Mouse (Mus musculus) cerebellum, postnatal 4 days (tissue): ENCODE measurements at regions not wholly inside any gene's neighbourhood (a gene's known extent, or its start where the extent isn't known, plus 50 kb on each side); places are given as distances from the start of the nearest gene placed in this dataset.

Source experiments
- DNase-seq, 2 experiments: peaks; one replicate each; pipeline ENCODE4 v3.0.0; 2022; ENCODE audit warnings: low spot score in 2 of 2, mixed read lengths in 1 of 2

DNA sequence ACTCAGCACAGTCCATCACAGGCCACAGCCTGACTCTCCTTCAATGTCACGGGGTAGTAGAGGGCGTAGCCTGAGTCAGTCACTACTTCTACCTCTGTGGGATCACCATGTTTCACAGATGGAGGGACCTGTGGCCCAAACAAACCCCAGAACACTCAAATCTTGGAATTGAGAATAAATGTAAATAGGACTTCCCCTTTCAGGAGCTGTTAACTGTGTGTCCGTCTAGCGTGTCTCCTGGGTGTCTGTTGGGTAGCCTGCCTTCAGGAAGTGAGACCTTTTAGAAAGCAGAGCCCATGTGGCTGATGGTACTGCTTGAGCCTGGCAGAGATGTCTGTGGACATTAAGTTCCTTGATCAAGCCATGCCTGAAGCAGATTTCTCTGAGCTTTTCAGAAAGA lies 87.4 kb upstream of the Smim23 start:
- no peak for DNase-seq

DNA sequence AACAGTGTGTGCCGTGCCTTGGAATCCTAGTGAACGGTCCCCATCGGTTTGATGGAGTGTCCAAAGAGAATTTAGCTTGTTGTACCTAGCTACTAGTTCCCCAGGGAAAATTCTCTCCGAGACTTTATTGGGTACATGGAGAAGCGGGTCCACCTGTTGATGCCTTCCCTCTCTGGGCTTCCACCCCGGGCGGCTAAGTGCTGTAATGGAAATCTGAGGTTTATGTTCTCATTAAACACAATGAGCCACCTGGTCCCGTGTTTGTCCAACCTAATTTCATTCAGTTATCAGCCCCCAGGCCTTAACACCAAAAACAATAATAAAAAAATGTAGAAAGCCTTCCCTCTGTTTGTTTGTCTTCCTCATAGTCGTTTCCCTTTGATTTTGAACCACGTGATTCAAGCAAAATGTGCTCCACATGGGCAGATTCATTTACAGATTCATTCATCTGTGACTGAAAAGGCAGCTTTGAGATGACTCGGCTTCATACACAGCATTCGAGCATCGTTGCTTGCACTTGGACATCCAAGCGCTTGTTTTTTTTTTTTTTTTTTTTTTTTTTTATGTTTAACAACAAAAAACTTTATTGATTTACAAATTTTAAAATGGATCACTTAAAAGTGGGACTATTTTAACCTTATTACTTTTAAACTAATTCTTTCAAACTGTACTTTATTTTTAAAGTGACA lies 84.5 kb upstream of the Smim23 start:
- DNase-seq: no peak

DNA sequence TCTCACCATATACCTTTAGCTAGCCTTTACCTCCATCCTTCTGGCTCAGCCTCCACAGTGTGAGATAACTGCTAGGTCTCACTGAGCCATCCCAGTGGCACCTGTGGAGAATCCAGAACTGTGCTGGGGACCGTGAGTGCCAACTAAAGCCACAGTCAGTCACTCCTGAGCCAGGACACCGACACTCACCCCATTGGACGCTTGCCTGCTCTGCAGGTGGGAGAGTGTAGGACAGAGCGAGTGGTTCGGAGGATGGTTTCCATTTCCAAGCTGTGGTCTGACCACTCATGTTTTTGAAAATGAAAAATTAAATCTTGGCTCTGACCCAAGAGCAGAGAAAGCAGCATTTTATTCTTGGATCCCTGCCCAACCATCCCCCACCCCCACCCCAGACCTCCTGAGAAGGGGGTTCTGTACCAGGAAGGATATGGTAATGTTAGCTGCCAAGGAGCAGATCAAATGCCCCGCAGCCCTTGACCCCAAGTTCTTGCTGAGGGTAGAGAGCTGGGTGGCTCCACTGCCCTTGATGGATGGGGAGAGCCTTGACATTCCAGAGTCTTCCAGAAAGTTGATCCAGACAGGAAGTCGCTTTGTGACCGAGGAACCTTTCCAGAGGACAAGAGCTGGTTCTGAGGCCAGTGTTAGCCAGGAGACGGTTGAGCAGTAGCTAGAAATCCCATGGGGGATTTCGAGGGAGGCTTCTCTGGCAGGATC lies 83.3 kb upstream of the Smim23 start:
- DNase-seq: no peak

DNA sequence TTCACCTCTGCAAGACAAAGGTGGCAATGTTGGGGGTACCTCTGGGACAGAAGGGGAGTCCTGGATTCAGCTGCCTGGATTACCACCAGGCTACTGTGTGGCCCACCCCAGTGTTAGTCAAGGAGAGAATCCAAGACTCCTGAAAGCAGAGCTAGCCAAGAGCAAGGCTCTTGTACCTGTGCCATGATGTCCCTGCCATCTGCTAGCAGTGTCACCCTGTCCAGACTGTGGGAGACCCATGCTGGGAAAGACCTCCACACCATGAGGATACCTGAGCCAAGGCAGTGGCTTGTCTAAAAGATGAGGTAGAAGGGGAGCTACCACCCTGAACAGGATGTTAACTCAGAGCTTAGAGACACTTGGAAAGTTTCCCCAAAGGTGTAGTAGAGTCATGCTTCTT lies 79.6 kb upstream of the Smim23 start:
- no peak for DNase-seq

DNA sequence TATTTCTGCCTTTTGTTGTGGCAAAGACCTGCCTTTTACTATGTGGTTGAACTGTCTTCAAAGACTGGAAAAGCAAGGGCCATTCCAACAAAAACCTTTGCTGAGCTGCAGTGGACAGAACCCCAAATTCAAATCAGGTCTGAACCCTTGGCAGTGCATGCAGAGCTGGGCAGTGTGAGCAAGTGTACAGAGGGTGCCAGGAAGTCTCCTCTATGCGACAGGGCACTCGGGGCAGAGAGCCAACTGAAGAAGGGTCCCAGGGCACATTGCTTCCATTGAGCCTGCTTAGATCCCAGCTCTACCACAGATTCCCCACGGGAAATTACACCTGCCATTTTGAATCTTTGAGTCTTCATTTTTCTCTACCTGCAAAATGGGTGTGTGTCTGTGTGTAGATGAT lies 79.0 kb upstream of the Smim23 start:
- no peak for DNase-seq

DNA sequence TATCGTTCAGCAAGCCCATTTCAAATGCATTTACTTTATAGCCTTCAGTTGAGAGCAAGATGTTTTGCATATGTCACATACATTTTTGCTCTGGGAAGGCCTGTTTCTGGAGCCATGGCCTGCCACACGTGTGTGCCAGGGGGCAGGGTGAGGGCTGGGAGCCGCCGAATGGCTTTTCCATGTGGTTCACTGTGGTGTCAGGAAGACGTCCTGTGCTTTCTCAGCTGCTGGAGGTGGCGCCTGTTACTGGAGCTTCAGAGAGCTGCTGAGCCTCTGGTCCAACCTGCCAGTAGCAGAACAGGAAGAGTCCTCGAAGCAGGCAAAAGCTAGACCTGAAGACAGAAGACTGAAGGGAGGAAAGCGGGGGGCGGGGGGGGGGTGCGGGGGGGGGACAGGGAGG lies 78.5 kb upstream of the Smim23 start:
- no peak for DNase-seq

DNA sequence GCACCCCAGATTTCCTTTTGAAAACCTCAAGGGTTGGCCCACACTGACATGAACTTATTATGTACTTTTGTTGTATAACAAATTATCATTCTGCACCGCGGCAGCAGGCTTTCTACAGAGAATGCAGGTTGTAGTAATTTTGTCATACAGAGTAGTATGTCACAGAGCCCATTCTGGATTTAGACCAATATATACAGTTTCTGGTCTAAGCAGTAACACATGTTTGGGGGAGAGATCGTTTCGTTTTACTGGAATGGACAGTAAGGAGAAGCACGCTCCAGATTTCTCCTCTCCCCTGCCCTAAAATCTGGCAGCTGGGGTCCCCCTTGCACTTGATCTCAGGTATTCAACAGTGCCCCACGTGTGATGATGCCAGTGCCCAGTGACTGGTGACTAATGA lies 76.0 kb upstream of the Smim23 start:
- DNase-seq: no peak

DNA sequence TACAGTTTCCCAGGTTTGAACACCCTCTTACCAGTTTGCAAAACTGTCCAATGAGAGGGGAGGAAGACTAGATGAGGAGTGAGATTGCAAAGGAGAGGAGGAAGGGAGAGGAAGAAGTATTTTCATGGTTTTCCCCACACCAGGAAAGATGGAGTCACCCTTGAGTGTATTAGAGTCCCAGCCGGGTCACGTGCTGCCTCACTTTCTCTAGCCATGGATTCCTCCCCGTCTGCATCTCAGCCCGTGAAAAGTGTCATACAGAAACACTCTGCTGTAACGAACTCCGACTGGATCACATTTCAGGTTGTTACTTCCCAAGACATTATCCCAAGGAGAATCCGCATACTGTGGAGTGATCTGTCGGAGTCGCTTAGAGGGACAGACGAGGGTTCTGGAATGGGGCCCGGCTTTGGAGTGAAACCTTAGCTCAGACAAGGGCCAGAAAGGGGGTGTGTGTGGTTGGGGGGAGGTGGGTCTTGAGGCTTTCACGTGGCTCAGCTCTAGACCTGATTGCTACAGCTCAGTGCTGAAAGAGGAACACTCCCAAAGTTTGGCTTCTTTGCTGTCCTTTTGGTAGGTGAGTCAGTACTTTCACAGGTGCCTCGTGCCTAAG lies 75.3 kb upstream of the Smim23 start:
- no peak for DNase-seq

DNA sequence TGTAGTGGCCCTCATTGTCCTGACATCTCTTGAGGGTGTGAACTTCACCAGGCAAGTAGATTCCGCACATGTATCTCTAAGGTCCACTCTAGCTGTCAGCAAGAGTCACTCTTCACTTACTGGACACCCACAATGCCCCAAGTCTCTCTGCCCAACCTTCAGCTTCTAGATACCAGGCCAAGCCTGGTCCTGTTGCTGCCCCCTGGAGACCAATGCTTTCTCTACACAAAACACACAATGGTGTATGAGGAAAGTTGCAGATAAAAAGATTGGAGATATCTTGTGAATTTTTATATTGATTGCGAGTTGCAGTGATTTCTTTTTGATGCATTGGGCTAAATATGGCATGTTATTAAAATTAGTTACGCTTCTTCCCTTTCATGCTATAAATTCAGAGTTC lies 71.0 kb upstream of the Smim23 start:
- DNase-seq: no peak

DNA sequence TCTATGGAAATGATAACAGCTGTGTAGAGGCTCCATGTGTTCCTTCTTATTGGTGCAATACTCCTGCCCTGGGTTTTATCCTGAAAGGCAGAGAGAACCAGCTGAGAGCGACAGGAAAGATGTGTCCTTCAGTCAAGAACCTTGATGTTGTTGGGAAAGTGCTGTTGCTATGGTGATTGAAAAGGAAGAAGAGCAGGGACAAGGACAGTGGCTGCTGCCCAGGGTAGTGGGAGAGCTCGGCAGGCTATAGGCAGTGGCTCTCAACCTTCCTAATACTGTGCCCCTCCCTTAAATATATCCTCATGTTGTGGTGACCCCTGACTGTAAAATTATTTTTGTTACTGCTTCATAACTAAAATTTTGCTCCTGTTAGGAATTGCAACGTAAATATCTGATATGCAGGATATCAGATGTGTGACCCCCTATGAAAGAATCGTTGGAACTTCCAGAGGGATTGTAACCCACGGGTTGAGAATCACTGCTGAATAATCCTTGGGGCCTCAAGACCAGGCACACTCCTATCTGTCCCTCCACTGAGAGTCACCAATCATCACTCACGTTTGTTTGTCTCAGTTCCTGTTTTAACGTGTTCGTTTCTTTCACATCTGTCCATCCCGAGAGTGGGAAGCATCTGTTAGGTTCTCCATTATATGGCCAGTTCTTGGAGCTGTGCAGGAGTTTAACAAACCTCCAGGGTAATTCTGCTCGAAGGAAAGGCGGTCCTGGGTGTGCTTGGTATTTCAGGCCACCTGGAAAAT lies 68.9 kb upstream of the Smim23 start:
- no peak for DNase-seq

DNA sequence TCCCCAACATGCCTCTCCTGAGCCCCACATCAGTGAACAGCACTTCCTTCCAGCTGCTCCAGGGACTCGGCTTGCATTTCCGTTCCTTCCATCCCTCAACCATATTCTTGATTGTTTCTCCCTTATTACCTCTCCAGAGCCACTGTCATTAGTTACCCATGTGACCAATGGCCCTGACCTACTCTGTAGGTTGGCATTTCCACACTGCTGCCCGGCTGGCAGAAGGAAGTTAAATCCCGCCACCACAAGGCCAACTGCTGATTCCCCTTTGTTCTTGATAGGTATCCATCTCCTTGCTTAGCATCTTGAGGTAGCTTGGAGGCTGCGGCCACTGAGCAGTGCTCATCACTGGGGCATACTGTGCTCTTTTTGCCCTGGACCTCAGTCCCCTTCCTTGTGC lies 68.1 kb upstream of the Smim23 start:
- DNase-seq: no peak

DNA sequence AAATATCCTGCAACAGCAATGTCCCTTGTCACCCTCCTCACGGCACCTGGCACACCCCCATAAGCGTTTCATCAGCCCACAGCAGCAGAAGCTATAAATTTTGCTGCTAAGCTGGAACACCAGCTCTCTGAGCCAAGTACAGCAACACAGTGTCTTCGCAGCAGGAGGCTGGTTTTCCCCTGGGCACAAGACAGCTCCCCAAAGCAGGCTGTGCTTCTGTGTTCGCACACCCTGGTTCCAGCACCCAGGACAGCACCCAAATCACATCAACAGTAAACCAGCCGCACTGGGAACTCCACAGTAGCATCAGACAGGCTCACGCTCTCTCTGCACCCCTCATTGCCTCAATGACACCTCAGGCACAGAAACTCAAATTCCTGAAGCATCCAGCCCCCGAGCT lies 64.8 kb upstream of the Smim23 start:
- DNase-seq: no peak

DNA sequence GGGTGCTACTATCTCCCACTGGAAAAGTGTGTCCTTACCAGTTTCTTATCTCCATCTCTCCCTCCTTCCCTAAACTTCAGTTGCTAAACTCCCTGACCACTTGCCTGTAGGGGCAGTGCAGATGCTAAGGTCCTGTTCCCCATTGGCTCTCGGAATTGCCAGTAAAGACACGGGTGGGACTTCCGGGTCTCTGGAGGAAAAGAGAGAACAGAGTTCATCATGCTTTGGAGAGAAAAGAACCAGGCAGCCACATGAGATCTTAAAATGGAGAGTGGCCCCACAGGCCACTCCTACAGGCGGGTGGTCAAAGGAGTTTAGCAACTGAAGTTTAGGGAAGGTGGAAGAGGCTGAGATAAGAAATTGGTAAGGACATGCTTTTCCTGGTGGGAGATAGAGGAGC lies 60.3 kb upstream of the Smim23 start:
- DNase-seq: no peak

DNA sequence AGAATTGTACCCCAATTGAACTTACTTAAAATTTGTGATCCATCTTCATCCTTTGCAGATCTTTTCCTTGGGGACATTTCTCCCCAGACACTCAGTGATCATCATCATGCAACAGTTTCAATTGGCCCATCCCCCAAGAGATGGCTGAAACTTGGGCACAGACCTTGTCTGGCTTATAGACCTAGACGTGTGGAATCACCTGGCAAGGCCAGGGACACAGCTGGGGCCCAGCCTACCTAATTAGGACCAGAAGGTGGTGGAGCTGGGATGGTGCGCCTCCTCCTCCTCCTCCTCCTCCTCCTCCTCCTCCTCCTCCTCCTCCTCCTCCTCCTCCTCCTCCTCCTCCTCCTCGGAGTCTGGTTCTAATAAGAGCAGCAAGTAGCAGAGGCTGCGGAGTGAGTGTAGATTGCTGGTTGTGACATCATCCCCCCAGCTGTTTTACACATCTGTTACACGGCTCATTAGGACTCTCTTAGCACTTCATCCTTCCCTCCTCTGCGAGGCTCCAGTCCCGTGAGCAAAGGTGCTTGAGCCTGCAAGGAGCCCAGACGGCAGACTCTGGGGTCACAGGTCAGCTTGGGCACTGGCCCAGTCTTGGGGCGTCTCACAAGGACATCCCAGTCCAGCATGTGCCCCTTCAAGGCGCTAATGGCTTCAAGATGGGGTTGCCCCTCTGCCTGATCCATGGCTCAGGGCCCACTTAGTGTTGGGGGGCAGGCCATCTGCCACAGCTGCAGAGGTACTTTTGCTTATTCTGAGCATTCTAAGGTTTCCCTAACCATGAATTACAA lies 58.9 kb upstream of the Smim23 start:
- no peak for DNase-seq

DNA sequence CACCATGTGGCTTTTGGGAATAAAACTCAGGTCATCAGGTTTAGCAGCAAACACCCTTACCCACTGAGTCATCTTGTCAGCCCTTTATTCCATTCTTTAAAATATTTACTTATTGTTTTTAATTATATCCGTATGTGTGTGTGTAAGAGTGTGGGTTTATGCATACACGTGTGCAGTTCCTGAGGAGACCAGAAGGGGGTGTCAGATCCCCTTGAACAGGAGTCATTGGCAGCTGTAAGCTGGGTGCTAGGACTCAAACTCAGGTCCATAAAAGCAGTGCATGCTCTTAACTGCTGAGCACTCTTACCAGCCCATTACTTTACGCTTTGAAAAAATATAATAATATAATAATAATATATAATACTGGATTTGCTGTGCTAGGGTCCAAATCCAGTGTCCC lies 54.6 kb upstream of the Smim23 start:
- no peak for DNase-seq
